Mouse (Mus musculus) limb, embryonic 14.5 days (tissue): ENCODE data around the gene Fstl1. TPM values are rescaled to one million over a fixed set of nuclear protein-coding genes. Genes with fewer than 3 reads are reported as not detected.

Experiments
- ATAC-seq: fragments of 200-750 bp; cut with Nextera tagmentation; 2 replicates; pipeline ENCODE4 v1.8.0; 2017; ENCODE audit warnings: low read depth, moderate number of reproducible peaks, moderate TSS enrichment; ENCODE audit not compliant: low FRiP score
- DNase-seq: peaks from one replicate; pipeline ENCODE4 v3.0.0-alpha.2; 2015; ENCODE audit warnings: low spot score
- H3K27ac ChIP-seq: fragments of 300-500 bp; sonication (generic); replicated peaks from 2 replicates; pipeline ENCODE4 v1.5.1; 2014; ENCODE audit warnings: low read depth, mild to moderate bottlenecking, low read length, moderate library complexity, mixed read lengths
- H3K27me3 ChIP-seq: fragments of 300-500 bp; sonication (generic); 2 replicates; pipeline ENCODE4 v1.6.1; 2014; ENCODE audit warnings: low read length, mixed read lengths; ENCODE audit not compliant: control insufficient read depth, insufficient read depth
- H3K36me3 ChIP-seq: fragments of 300-500 bp; sonication (generic); 2 replicates; pipeline ENCODE4 v1.6.1; 2014; ENCODE audit warnings: mild to moderate bottlenecking, low read length, moderate library complexity, mixed read lengths; ENCODE audit not compliant: control insufficient read depth, insufficient read depth
- H3K4me1 ChIP-seq: fragments of 300-500 bp; sonication (generic); 2 replicates; pipeline ENCODE4 v1.6.1; 2014; ENCODE audit warnings: antibody characterized with exemption, low read length, mixed read lengths; ENCODE audit not compliant: control insufficient read depth, insufficient read depth
- H3K4me2 ChIP-seq: fragments of 300-500 bp; sonication (generic); replicated peaks from 2 replicates; pipeline ENCODE4 v1.6.1; 2014; ENCODE audit warnings: low read depth, mild to moderate bottlenecking, low read length, moderate library complexity; ENCODE audit not compliant: severe bottlenecking
- H3K4me3 ChIP-seq: fragments of 300-500 bp; sonication (generic); replicated peaks from 2 replicates; pipeline ENCODE4 v1.5.1; 2014; ENCODE audit warnings: low read length
- H3K9ac ChIP-seq: fragments of 300-500 bp; sonication (generic); 2 replicates; pipeline ENCODE4 v1.6.1; 2014; ENCODE audit warnings: mild to moderate bottlenecking, low read depth, low read length, moderate library complexity; ENCODE audit not compliant: severe bottlenecking
- H3K9me3 ChIP-seq: fragments of 300-500 bp; sonication (generic); 2 replicates; pipeline ENCODE4 v1.6.1; 2016; ENCODE audit warnings: low read length; ENCODE audit not compliant: control insufficient read depth
- POLR2A ChIP-seq: fragments of 200-500 bp; IDR thresholded peaks from 2 replicates; pipeline ENCODE4 v1.8.0; 2012; ENCODE audit warnings: inconsistent platforms, mild to moderate bottlenecking, moderate library complexity, borderline replicate concordance; ENCODE audit not compliant: insufficient read depth, insufficient read length; ENCODE audit errors: extremely low read depth
- whole genome bisulfite sequencing: fragments of 180-500 bp; shearing (Covaris S2); extraction: QIAGEN DNeasy Blood & Tissue Kit; methylation state at CpG from one replicate; pipeline ENCODE4 v1.1.7; 2014; 5-methylcytosine and 5-hydroxymethylcytosine counted together
- polyA plus RNA-seq, 2 experiments: library from polyadenylated mRNA; depleted of rRNA in 1 of 2; stranded (reverse) in 1 of 2; unstranded in 1 of 2; fragments of >200 nt; fragmentation: Nextera tagmentation in 1 of 2; extraction: Ambion mirVana in 1 of 2; gene quantifications; 2 replicates each; pipeline versions ENCODE4 v1.2.1 to v1.2.3; 2012 to 2014

Gene Fstl1
- polyA plus RNA-seq (2012; rRNA removed) = 478 and 520 TPM in 2 replicates
- 865 and 910 TPM in 2 replicates for polyA plus RNA-seq (2014; fragmentation: Nextera tagmentation; extraction: Ambion mirVana)

DNA sequence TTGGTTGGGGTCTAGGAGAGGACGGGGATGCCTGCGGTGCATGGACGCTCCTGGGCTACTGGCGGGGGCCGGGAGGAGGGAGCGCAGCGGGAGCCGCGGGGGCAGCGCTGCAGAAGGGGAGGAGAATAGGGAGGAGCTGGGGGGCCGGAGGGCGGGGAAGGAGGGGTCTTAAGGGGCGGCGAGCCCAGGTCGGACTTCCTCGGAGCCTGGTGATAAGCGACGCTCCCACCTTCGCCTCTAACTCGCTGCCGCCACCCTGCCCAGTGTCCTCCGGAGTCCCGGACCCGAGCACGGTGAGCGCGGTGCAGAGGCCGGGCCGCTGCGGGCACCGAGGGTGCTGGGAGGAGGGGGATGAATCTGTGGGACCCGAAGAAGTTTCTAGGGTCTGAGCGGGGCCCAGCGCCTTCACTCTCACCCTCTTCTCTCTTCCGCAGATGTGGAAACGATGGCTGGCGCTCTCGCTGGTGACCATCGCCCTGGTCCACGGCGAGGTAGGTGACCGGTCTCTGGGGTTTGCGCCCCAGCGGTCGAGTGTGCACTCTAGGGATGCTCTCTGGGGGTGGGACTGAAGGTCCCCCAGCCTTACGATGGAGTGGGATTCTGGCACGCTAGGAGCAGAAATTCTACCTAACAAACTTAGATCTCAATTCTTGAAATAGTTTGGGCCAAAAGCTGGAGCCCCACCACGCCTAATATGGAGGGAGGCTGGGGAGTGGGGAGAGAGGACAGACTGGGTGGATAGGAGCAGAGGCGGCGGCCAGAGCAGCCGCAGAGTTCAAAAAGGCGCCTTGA is at the start of gene Fstl1:
Gene Fstl1 (plus strand): TSS at position 14 of the 792 bp plus-strand sequence.
- Histone ChIP-seq H3K4me2 (peak within 1 kb of the TSS; percentile 66), H3K4me1 (peaks cover 24% of the 10 kb centered on the region), H3K4me3 (peak within 1 kb of the TSS; percentile 90), H3K9ac (peak within 1 kb of the TSS; percentile 93), H3K9me3 (no peaks in the 10 kb centered on the region), H3K36me3 (peaks cover 15% of the 10 kb centered on the region), H3K27me3 (no peaks in the 10 kb centered on the region), H3K27ac (peak within 1 kb of the TSS; percentile 94)
- 0% methylated on average over 33 of the region's 52 CpGs for WGBS
- peak; percentile 82 for ATAC-seq
- DNase-seq = peak; percentile 85
- TF ChIP-seq POLR2A = peak; percentile 69; the same call in 1 of the 2 replicates

DNA sequence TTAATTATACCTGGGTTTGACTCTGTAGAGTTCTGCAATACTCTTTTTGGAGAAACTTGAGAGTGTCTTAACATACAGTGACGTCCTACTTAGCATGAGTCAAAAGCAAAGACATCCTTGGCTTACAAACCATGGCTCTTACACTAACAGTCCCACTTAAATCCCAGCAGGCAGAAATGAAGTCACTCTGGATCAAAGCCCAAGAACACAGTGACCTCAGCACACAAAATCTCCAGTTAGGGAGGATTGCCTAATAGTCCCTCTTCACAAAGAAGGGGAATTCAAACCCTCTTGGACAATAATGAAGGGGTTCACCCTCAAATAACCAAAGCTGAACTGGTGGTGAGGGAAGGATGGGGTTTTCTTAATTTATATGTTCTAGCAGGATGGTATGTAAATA is 48.0 kb upstream of the Fstl1 start:
- no peaks in the 10 kb centered on the region for H3K27me3 ChIP-seq
- 55% methylated on average over 1 of the region's 1 CpGs for whole genome bisulfite sequencing
- peaks cover 45% of the 10 kb centered on the region for H3K4me1 ChIP-seq
- H3K4me2 ChIP-seq = no peak overlapping the region
- no peak overlapping the region for H3K27ac ChIP-seq
- ATAC-seq (no peak), DNase-seq (peak; percentile 56)
- no peak overlapping the region for H3K9ac ChIP-seq
- no peaks in the 10 kb centered on the region for H3K9me3 ChIP-seq
- no peak overlapping the region for H3K4me3 ChIP-seq
- H3K36me3 ChIP-seq = no peaks in the 10 kb centered on the region
- TF ChIP-seq POLR2A = no peak

DNA sequence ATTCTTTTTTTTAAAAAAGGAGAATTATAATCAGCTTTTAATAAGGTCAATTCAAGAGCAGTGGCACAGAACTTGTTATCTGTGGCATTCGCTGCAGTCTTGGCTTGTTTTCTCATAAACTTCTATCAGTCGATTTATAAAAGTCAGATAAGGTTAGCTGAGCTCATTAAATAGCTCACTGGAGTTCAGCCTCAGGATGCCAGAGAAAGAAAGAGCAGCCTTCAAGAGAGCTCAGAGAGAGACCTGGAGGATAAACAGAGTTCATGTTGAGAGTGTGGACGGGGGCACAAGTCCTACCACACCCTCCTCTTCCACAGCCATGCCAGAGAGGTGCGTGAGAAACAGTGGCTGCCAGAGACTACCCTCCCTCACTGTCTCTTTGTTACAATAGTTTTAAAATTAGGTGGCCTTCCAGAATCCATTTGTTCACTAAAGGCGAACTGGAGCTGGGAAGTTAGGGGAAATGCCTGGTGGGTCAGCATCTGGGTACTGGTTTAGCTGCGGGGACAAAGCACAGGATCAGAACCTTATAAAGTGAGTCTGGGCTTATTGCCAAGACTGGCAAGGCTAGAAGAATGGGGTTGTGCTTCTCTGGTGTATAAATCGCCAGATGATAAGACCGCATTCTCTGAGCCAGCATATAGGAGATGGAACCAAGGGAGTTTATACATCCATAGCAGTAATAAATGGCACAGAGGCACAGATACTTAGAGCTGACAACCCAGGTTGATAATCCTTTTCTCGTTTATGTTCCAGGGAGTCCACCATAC is 47.1 kb upstream of the Fstl1 start:
- H3K9ac ChIP-seq = no peak overlapping the region
- peaks cover 49% of the 10 kb centered on the region for H3K4me1 ChIP-seq
- TF ChIP-seq POLR2A = no peak
- DNase-seq = peak; percentile 51
- no peaks in the 10 kb centered on the region for H3K27me3 ChIP-seq
- H3K27ac ChIP-seq = peak overlapping the region; percentile 71
- WGBS = 34% methylated on average over 9 of the region's 9 CpGs
- no peaks in the 10 kb centered on the region for H3K36me3 ChIP-seq
- no peaks in the 10 kb centered on the region for H3K9me3 ChIP-seq
- H3K4me3 ChIP-seq = no peak overlapping the region
- no peak overlapping the region for H3K4me2 ChIP-seq
- ATAC-seq = no peak

DNA sequence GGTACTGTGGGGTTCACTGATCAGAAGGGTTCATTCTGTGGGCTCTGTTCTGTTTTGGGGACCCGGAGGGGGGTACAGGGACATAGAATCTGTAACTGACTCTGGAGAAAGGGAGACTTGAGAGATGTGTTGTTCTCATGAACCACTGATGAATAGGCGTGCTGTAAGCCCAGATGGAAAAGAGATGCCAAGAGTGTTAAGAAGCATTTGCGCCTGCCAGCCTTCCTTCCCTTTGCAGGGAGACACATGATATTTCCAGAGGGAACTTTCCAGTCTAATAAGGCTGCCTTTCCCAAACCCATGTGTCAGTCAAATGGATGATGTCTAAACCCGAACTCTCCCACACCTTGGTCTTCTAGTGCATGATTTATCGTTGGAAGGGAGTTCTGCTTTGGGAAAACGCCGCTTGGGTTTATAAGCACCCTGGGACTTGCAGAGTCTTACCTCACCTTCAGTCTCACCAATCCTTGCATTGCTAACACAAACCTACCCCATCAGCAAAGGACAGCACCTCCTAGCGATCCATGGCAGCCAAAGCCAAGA is 46.3 kb upstream of the Fstl1 start:
- peak; percentile 14; the same call in 1 of the 2 replicates for ATAC-seq
- peak; percentile 57 for DNase-seq
- no peaks in the 10 kb centered on the region for H3K36me3 ChIP-seq
- H3K9ac ChIP-seq = no peak overlapping the region
- no peaks in the 10 kb centered on the region for H3K9me3 ChIP-seq
- peaks cover 49% of the 10 kb centered on the region for H3K4me1 ChIP-seq
- H3K4me2 ChIP-seq = peak overlapping the region; percentile 5; the same call in 1 of the 2 replicates
- no peak overlapping the region for H3K4me3 ChIP-seq
- no peaks in the 10 kb centered on the region for H3K27me3 ChIP-seq
- WGBS = 48% methylated on average over 8 of the region's 8 CpGs
- H3K27ac ChIP-seq = peak overlapping the region; percentile 91
- TF ChIP-seq POLR2A = no peak

DNA sequence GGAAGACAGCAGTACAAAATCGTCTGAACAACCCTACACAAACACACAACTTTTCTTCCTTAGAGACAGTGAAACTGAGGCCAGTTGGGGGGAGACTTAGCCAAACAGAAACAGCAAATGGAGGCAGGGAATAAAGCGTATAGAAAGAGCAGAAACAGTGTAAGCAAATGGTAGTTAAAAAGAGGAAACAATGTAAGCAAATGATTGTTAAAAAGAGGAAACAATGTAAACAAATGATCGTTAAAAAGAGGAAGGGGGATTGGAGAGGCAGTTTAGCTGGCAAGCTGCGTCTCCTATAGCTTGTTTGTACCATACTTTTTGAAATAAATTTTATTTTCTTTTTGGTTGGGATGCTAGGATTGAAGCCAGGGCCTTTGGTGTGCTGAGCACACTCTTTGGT is 45.2 kb upstream of the Fstl1 start:
- Histone ChIP-seq H3K4me1 (peaks cover 49% of the 10 kb centered on the region), H3K27ac (peak overlapping the region; percentile 91), H3K9ac (no peak overlapping the region), H3K36me3 (no peaks in the 10 kb centered on the region), H3K4me3 (no peak overlapping the region), H3K27me3 (no peaks in the 10 kb centered on the region), H3K4me2 (peak overlapping the region; percentile 13; the same call in 1 of the 2 replicates), H3K9me3 (no peaks in the 10 kb centered on the region)
- DNase-seq (no peak), ATAC-seq (no peak)
- TF ChIP-seq POLR2A = no peak
- WGBS = 40% methylated on average over 4 of the region's 4 CpGs
